Mouse (Mus musculus) myocyte (in vitro differentiated cells): ENCODE results near the gene Chst8. TPM values are rescaled to one million over a fixed set of nuclear protein-coding genes. Genes with fewer than 3 reads are reported as not detected.

ENCODE experiments used
- H3K27me3 ChIP-seq: one replicate; pipeline ENCODE4 v1.6.1; 2011; ENCODE audit not compliant: control insufficient read depth, insufficient read depth, insufficient read length
- H3K36me3 ChIP-seq: one replicate; pipeline ENCODE4 v1.6.1; 2011; ENCODE audit not compliant: control insufficient read depth, insufficient read depth
- H3K4me2 ChIP-seq: one replicate; pipeline ENCODE4 v1.6.1; 2011; ENCODE audit warnings: low read depth, control low read depth
- H3K4me3 ChIP-seq: one replicate; pipeline ENCODE4 v1.5.1; 2011; ENCODE audit warnings: mild to moderate bottlenecking, control low read depth, moderate library complexity
- H3K79me2 ChIP-seq: one replicate; pipeline ENCODE4 v1.6.1; 2011; ENCODE audit not compliant: control insufficient read depth, insufficient read depth
- H3ac ChIP-seq: one replicate; pipeline ENCODE4 v1.6.1; 2011; ENCODE audit not compliant: control insufficient read depth, insufficient read length
- CEBPB ChIP-seq: IDR thresholded peaks from 2 replicates; pipeline ENCODE4 v1.6.1; 2011; ENCODE audit warnings: mild to moderate bottlenecking, moderate library complexity; ENCODE audit not compliant: poor library complexity, insufficient read depth, severe bottlenecking
- E2F4 ChIP-seq: IDR thresholded peaks from one replicate; pipeline ENCODE4 v1.6.1; 2011; ENCODE audit warnings: mild to moderate bottlenecking, control low read depth, moderate library complexity; ENCODE audit not compliant: insufficient read depth
- MAX ChIP-seq: IDR thresholded peaks from one replicate; pipeline ENCODE4 v1.6.1; 2011; ENCODE audit warnings: low read depth, mild to moderate bottlenecking, control low read depth
- MYOD1 ChIP-seq, 3 experiments: IDR thresholded peaks; one replicate each; pipeline ENCODE4 v1.6.1; 2011; ENCODE audit warnings: control low read depth in 2 of 3, low read depth in 2 of 3, mild to moderate bottlenecking in 2 of 3, moderate library complexity in 1 of 3; ENCODE audit not compliant: insufficient read length in 2 of 3, control insufficient read depth in 1 of 3
- MYOG ChIP-seq, 3 experiments: IDR thresholded peaks; one replicate each; pipeline ENCODE4 v1.6.1; 2011; ENCODE audit warnings: control low read depth in 2 of 3, low read depth in 2 of 3, mild to moderate bottlenecking in 2 of 3; ENCODE audit not compliant: insufficient read length in 2 of 3, control insufficient read depth in 1 of 3, insufficient read depth in 1 of 3
- POLR2A ChIP-seq: IDR thresholded peaks from one replicate; pipeline ENCODE4 v1.6.1; 2011; ENCODE audit warnings: low read depth, mild to moderate bottlenecking, control low read depth, moderate library complexity; ENCODE audit not compliant: insufficient read length
- POLR2AphosphoS2 ChIP-seq: IDR thresholded peaks from one replicate; pipeline ENCODE4 v1.6.1; 2011; ENCODE audit warnings: low read depth, control low read depth; ENCODE audit not compliant: insufficient read length
- REST ChIP-seq: IDR thresholded peaks from one replicate; pipeline ENCODE4 v1.6.1; 2011; ENCODE audit warnings: mild to moderate bottlenecking, control low read depth, moderate library complexity; ENCODE audit not compliant: insufficient read depth, insufficient read length
- SRF ChIP-seq: IDR thresholded peaks from one replicate; pipeline ENCODE4 v1.6.1; 2011; ENCODE audit warnings: low read depth; ENCODE audit not compliant: control insufficient read depth, insufficient read length
- TCF12 ChIP-seq: IDR thresholded peaks from one replicate; pipeline ENCODE4 v1.6.1; 2011; ENCODE audit warnings: mild to moderate bottlenecking, control low read depth; ENCODE audit not compliant: poor library complexity, insufficient read depth, severe bottlenecking
- TCF3 ChIP-seq: IDR thresholded peaks from one replicate; pipeline ENCODE4 v1.6.1; 2011; ENCODE audit warnings: low read depth, control low read depth; ENCODE audit not compliant: insufficient read length
- USF1 ChIP-seq: IDR thresholded peaks from one replicate; pipeline ENCODE4 v1.6.1; 2011; ENCODE audit warnings: low read depth, mild to moderate bottlenecking, control low read depth, moderate library complexity
- polyA plus RNA-seq: library from polyadenylated mRNA; unstranded; fragments of >200 nt; fragmentation: generic; extraction: Trizol; gene quantifications from one replicate; pipeline ENCODE4 v1.2.1, GENCODE M21; 2012; ENCODE audit warnings: missing spikeins

Gene Chst8
- polyA plus RNA-seq, 1 experiment: not detected

GRCm38 (mm10) chr7:34653731-34654440 lies 158.6 kb downstream of the Chst8 start:
- H3K27me3 ChIP-seq: peaks cover 10% of the 10 kb centered on the region
- peak overlapping the region; percentile 98 for H3ac ChIP-seq
- TF ChIP-seq POLR2A: peak; percentile 49
- TF ChIP-seq TCF12: no peak
- no peak for TF ChIP-seq TCF3
- TF ChIP-seq CEBPB: no peak
- H3K36me3 ChIP-seq: peaks cover 5% of the 10 kb centered on the region
- peaks cover 6% of the 10 kb centered on the region for H3K79me2 ChIP-seq
- H3K4me3 ChIP-seq: peak overlapping the region; percentile 75
- H3K4me2 ChIP-seq: peak overlapping the region; percentile 76

GRCm38 (mm10) chr7:34652751-34653502 lies 159.6 kb downstream of the Chst8 start:
- H3ac ChIP-seq: peak overlapping the region; percentile 98
- TF ChIP-seq REST (no peak), MYOG (IDR thresholded peaks at IDR 0.05; ENCODE audit: control insufficient read depth in 1 of 3, insufficient read depth in 1 of 3, insufficient read length in 2 of 3, low read depth in 2 of 3) (peak in 1 of 3 experiments; percentile 21), TCF12 (no peak), MAX (no peak), POLR2A (peak; percentile 44), MYOD1 (IDR thresholded peaks at IDR 0.05; ENCODE audit: control insufficient read depth in 1 of 3, insufficient read length in 2 of 3, low read depth in 2 of 3) (peak in 1 of 3 experiments; percentile 59), E2F4 (no peak), SRF (no peak), POLR2AphosphoS2 (peak; percentile 15), CEBPB (no peak)
- peaks cover 6% of the 10 kb centered on the region for H3K79me2 ChIP-seq
- H3K4me3 ChIP-seq: peak overlapping the region; percentile 75
- H3K27me3 ChIP-seq: peaks cover 4% of the 10 kb centered on the region
- H3K36me3 ChIP-seq: peaks cover 5% of the 10 kb centered on the region
- H3K4me2 ChIP-seq: peak overlapping the region; percentile 76

GRCm38 (mm10) chr7:34651381-34651780 lies 161.1 kb downstream of the Chst8 start:
- TF ChIP-seq TCF3 (no peak), MYOD1 (IDR thresholded peaks at IDR 0.05; ENCODE audit: control insufficient read depth in 1 of 3, insufficient read length in 2 of 3, low read depth in 2 of 3) (no peak), TCF12 (no peak), MAX (no peak), E2F4 (no peak), CEBPB (no peak), MYOG (IDR thresholded peaks at IDR 0.05; ENCODE audit: control insufficient read depth in 1 of 3, insufficient read depth in 1 of 3, insufficient read length in 2 of 3, low read depth in 2 of 3) (no peak), USF1 (no peak), POLR2A (no peak), SRF (no peak), POLR2AphosphoS2 (no peak), REST (no peak)
- Histone ChIP-seq H3K36me3 (peaks cover 10% of the 10 kb centered on the region), H3ac (no peak overlapping the region), H3K27me3 (no peaks in the 10 kb centered on the region), H3K4me2 (no peak overlapping the region), H3K4me3 (no peak overlapping the region), H3K79me2 (peaks cover 6% of the 10 kb centered on the region)

GRCm38 (mm10) chr7:34647052-34647451 lies 165.5 kb downstream of the Chst8 start:
- peaks cover 17% of the 10 kb centered on the region for H3K36me3 ChIP-seq
- H3K4me3 ChIP-seq: no peak overlapping the region
- no peak overlapping the region for H3ac ChIP-seq
- no peaks in the 10 kb centered on the region for H3K27me3 ChIP-seq
- no peak overlapping the region for H3K4me2 ChIP-seq
- H3K79me2 ChIP-seq: no peaks in the 10 kb centered on the region
- TF ChIP-seq POLR2A (no peak), MAX (no peak)

GRCm38 (mm10) chr7:34646144-34646795 lies 166.2 kb downstream of the Chst8 start:
- no peaks in the 10 kb centered on the region for H3K27me3 ChIP-seq
- H3ac ChIP-seq: no peak overlapping the region
- no peaks in the 10 kb centered on the region for H3K79me2 ChIP-seq
- TF ChIP-seq TCF3 (no peak), MYOD1 (IDR thresholded peaks at IDR 0.05; ENCODE audit: control insufficient read depth in 1 of 3, insufficient read length in 2 of 3, low read depth in 2 of 3) (no peak), POLR2A (no peak), SRF (no peak), TCF12 (no peak), MYOG (IDR thresholded peaks at IDR 0.05; ENCODE audit: control insufficient read depth in 1 of 3, insufficient read depth in 1 of 3, insufficient read length in 2 of 3, low read depth in 2 of 3) (no peak), USF1 (no peak), CEBPB (no peak), REST (no peak), POLR2AphosphoS2 (no peak), MAX (no peak), E2F4 (no peak)
- no peak overlapping the region for H3K4me3 ChIP-seq
- no peak overlapping the region for H3K4me2 ChIP-seq
- H3K36me3 ChIP-seq: peaks cover 17% of the 10 kb centered on the region
